Mouse (Mus musculus): Measurements from ENCODE around the gene Zfp768. TPM values are rescaled to one million over a fixed set of nuclear protein-coding genes. Genes with fewer than 3 reads are reported as not detected.

Gene Zfp768
- polyA plus RNA-seq, 1 experiment: 17.5 TPM

DNA sequence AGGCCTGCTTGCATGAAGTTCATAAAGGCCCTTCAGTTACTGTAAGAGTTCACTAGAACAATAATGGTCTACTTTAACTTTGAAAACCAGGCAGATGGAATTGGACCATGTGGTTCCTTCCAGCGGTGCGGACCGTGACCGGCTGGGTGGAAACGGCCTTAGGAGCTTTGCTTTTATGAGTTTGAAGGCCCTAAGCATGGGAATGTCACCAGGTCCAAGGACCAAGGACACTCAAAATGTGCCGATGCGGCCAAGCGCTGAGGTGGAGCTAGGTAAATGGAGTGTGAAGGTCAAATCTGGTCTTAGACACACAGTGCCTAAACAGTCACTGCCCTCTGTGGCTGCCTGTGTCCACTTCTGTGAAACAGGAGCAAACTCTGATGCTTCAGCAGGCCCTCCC is 4.0 kb downstream of the Zfp768 start:
- no peak for TF ChIP-seq MYOG (IDR thresholded peaks at IDR 0.05; ENCODE audit: control insufficient read depth, extremely low read depth, insufficient read length)
- no peak for TF ChIP-seq MAX (IDR thresholded peaks at IDR 0.05)
- TF ChIP-seq USF1 (IDR thresholded peaks at IDR 0.05; ENCODE audit: low read depth): no peak
- no peak for TF ChIP-seq CTCF (IDR thresholded peaks at IDR 0.05; ENCODE audit: control insufficient read depth, insufficient read depth, insufficient read length)
- no peak for TF ChIP-seq MYOD1 (IDR thresholded peaks at IDR 0.05; ENCODE audit: control insufficient read depth, insufficient read length, low read depth)
- TF ChIP-seq FOSL1 (IDR thresholded peaks at IDR 0.05; ENCODE audit: insufficient read depth, low read length, poor library complexity, severe bottlenecking): no peak
- no peak for TF ChIP-seq CEBPB (IDR thresholded peaks at IDR 0.05; ENCODE audit: low read depth)
- H3K36me3 ChIP-seq (ENCODE audit: control insufficient read depth, insufficient read depth): no peaks in the 10 kb centered on the region
- H3ac ChIP-seq (ENCODE audit: control insufficient read depth, insufficient read length, low read depth): no peak overlapping the region
- H3K27me3 ChIP-seq (ENCODE audit: control insufficient read depth, insufficient read depth, insufficient read length): peaks cover 9% of the 10 kb centered on the region
- H3K79me3 ChIP-seq (ENCODE audit: low read depth): peaks cover 8% of the 10 kb centered on the region
- H3K79me2 ChIP-seq (ENCODE audit: control insufficient read depth, insufficient read depth): peaks cover 12% of the 10 kb centered on the region
- H3K4me3 ChIP-seq (ENCODE audit: insufficient read depth, poor library complexity, severe bottlenecking): no peak overlapping the region

DNA sequence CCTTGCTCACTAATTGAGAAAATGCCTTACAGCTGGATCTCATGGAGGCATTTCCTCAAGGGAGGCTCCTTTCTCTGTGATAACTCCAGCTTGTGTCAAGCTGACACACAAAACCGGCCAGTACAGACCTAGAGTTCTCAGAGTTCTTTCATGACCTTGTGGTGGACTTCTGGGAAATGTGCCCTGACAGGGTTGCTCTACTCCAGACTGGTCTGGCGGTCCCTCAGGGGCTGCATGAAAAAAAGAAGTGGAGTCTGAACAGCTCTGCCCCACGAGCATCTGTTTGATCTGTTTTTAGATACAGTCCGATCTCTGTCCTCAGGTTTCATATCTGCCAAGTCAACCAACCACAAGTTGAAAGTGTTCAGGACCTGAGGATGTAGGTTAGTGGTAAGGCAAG is 7.8 kb downstream of the Zfp768 start:
- Histone ChIP-seq H3K79me3 (ENCODE audit: low read depth) (no peaks in the 10 kb centered on the region), H3K79me2 (ENCODE audit: control insufficient read depth, insufficient read depth) (no peaks in the 10 kb centered on the region), H3K36me3 (ENCODE audit: control insufficient read depth, insufficient read depth) (no peaks in the 10 kb centered on the region), H3ac (ENCODE audit: control insufficient read depth, insufficient read length, low read depth) (no peak overlapping the region), H3K27me3 (ENCODE audit: control insufficient read depth, insufficient read depth, insufficient read length) (peaks cover 38% of the 10 kb centered on the region), H3K4me3 (ENCODE audit: insufficient read depth, poor library complexity, severe bottlenecking) (no peak overlapping the region)
- no peak for TF ChIP-seq FOSL1 (IDR thresholded peaks at IDR 0.05; ENCODE audit: insufficient read depth, low read length, poor library complexity, severe bottlenecking)
- TF ChIP-seq MYOG (IDR thresholded peaks at IDR 0.05; ENCODE audit: control insufficient read depth, extremely low read depth, insufficient read length): no peak
- TF ChIP-seq MYOD1 (IDR thresholded peaks at IDR 0.05; ENCODE audit: control insufficient read depth, insufficient read length, low read depth): no peak
- TF ChIP-seq USF1 (IDR thresholded peaks at IDR 0.05; ENCODE audit: low read depth): no peak
- TF ChIP-seq MAX (IDR thresholded peaks at IDR 0.05): no peak
- TF ChIP-seq CTCF (IDR thresholded peaks at IDR 0.05; ENCODE audit: control insufficient read depth, insufficient read depth, insufficient read length): no peak
- TF ChIP-seq CEBPB (IDR thresholded peaks at IDR 0.05; ENCODE audit: low read depth): no peak

DNA sequence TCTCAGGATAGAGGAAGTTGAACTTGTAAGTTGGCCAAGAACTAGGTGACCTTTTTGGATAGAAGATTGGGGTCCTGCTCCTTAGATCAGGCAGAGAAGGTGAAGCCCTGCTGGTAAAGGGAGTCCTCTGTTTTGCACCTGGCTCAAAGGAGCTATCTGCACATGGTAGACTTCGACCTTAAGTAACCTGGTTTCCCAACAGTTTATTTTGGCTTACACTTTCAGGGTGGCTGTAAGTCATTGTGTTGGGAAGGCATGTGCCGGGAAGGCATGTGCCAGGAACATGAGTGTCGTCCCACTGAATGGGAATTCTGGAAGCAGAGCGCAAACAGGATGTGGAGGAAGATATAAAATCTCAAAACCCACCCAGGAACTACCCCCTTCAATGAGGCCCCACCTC is 9.8 kb downstream of the Zfp768 start:
- TF ChIP-seq CTCF (IDR thresholded peaks at IDR 0.05; ENCODE audit: control insufficient read depth, insufficient read depth, insufficient read length) (no peak), MAX (IDR thresholded peaks at IDR 0.05) (no peak), USF1 (IDR thresholded peaks at IDR 0.05; ENCODE audit: low read depth) (no peak), MYOD1 (IDR thresholded peaks at IDR 0.05; ENCODE audit: control insufficient read depth, insufficient read length, low read depth) (no peak), FOSL1 (IDR thresholded peaks at IDR 0.05; ENCODE audit: insufficient read depth, low read length, poor library complexity, severe bottlenecking) (no peak), MYOG (IDR thresholded peaks at IDR 0.05; ENCODE audit: control insufficient read depth, extremely low read depth, insufficient read length) (no peak), CEBPB (IDR thresholded peaks at IDR 0.05; ENCODE audit: low read depth) (no peak)
- no peaks in the 10 kb centered on the region for H3K79me3 ChIP-seq (ENCODE audit: low read depth)

DNA sequence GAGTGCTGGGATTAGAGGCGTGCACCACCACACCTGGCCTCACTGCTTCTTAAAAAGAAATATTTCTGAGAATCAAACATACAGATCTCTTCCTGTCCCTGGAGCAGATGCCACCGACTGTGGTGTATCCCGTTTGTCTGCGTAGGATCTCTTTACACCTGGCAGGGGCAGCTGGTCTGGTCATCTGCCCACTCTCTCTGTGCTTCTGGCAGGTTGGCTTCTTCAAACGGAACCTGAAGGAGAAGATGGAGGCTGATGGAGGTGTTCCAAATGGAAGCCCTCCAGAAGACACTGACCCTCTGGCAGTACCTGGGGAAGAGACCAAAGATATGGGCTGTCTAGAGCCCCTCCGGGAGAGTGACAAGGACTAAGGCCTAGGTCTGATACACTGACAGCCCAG is 12.1 kb downstream of the Zfp768 start:
- Histone ChIP-seq H3K79me2 (ENCODE audit: control insufficient read depth, insufficient read depth) (no peaks in the 10 kb centered on the region), H3K4me3 (ENCODE audit: insufficient read depth, poor library complexity, severe bottlenecking) (no peak overlapping the region), H3ac (ENCODE audit: control insufficient read depth, insufficient read length, low read depth) (no peak overlapping the region), H3K27me3 (ENCODE audit: control insufficient read depth, insufficient read depth, insufficient read length) (peaks cover 60% of the 10 kb centered on the region), H3K36me3 (ENCODE audit: control insufficient read depth, insufficient read depth) (no peaks in the 10 kb centered on the region), H3K79me3 (ENCODE audit: low read depth) (no peaks in the 10 kb centered on the region)
- no peak for TF ChIP-seq CTCF (IDR thresholded peaks at IDR 0.05; ENCODE audit: control insufficient read depth, insufficient read depth, insufficient read length)
- no peak for TF ChIP-seq MAX (IDR thresholded peaks at IDR 0.05)
- TF ChIP-seq MYOD1 (IDR thresholded peaks at IDR 0.05; ENCODE audit: control insufficient read depth, insufficient read length, low read depth): no peak
- TF ChIP-seq USF1 (IDR thresholded peaks at IDR 0.05; ENCODE audit: low read depth): no peak
- TF ChIP-seq CEBPB (IDR thresholded peaks at IDR 0.05; ENCODE audit: low read depth): no peak
- TF ChIP-seq MYOG (IDR thresholded peaks at IDR 0.05; ENCODE audit: control insufficient read depth, extremely low read depth, insufficient read length): no peak
- TF ChIP-seq FOSL1 (IDR thresholded peaks at IDR 0.05; ENCODE audit: insufficient read depth, low read length, poor library complexity, severe bottlenecking): no peak

More for the DNA sequence above, 9.8 kb downstream of the Zfp768 start:
- H3K36me3 ChIP-seq (ENCODE audit: control insufficient read depth, insufficient read depth): no peaks in the 10 kb centered on the region
- H3K4me3 ChIP-seq (ENCODE audit: insufficient read depth, poor library complexity, severe bottlenecking): no peak overlapping the region
- peaks cover 40% of the 10 kb centered on the region for H3K27me3 ChIP-seq (ENCODE audit: control insufficient read depth, insufficient read depth, insufficient read length)
- H3K79me2 ChIP-seq (ENCODE audit: control insufficient read depth, insufficient read depth): no peaks in the 10 kb centered on the region
- H3ac ChIP-seq (ENCODE audit: control insufficient read depth, insufficient read length, low read depth): no peak overlapping the region

DNA sequence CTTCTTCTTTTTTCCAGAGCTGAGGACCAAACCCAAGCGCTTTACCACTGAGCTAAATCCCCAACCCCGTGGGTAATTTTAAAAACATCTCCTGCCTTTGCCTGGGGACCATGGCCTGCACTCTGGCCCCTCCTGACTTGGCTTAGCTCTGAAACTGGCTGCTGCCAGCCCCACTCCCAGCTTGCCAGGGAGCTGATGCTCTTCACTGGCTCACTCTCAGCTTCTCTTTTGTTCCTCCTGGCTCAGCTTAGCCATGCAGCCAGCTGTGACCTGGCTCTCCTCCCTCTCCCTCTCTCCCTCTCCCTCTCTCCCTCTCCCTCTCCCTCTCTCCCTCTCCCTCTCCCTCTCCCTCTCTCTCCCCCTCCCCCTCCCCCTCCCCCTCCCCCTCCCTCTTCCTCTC is 18.7 kb downstream of the Zfp768 start:
- no peak overlapping the region for H3K4me3 ChIP-seq (ENCODE audit: insufficient read depth, poor library complexity, severe bottlenecking)
- H3K79me2 ChIP-seq (ENCODE audit: control insufficient read depth, insufficient read depth): no peaks in the 10 kb centered on the region
- peaks cover 73% of the 10 kb centered on the region for H3K27me3 ChIP-seq (ENCODE audit: control insufficient read depth, insufficient read depth, insufficient read length)
- H3ac ChIP-seq (ENCODE audit: control insufficient read depth, insufficient read length, low read depth): no peak overlapping the region
- H3K79me3 ChIP-seq (ENCODE audit: low read depth): no peaks in the 10 kb centered on the region
- TF ChIP-seq CEBPB (IDR thresholded peaks at IDR 0.05; ENCODE audit: low read depth): no peak
- TF ChIP-seq USF1 (IDR thresholded peaks at IDR 0.05; ENCODE audit: low read depth): no peak
- no peak for TF ChIP-seq MYOD1 (IDR thresholded peaks at IDR 0.05; ENCODE audit: control insufficient read depth, insufficient read length, low read depth)
- H3K36me3 ChIP-seq (ENCODE audit: control insufficient read depth, insufficient read depth): no peaks in the 10 kb centered on the region

DNA sequence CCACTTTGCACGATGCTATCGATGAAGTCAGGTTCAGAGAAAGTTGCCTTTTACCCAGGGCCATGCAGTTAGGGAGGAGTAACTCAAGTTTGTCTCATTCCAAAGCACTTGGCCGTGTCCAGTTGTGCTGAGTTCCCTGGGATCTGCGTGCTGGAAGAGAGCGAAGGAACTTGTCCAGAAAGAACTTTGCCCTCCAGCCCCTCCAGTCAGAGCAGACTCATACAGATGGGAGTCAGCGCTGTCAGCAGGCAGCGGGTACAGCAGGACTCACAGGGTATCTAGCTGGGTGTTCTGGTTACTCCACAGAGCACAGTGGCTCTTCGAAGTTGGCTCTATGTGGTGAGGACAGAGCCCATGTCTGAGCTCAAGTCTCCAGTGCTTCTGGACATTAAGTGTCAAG is 19.8 kb downstream of the Zfp768 start:
- TF ChIP-seq MAX (IDR thresholded peaks at IDR 0.05) (no peak), MYOG (IDR thresholded peaks at IDR 0.05; ENCODE audit: control insufficient read depth, extremely low read depth, insufficient read length) (no peak), CTCF (IDR thresholded peaks at IDR 0.05; ENCODE audit: control insufficient read depth, insufficient read depth, insufficient read length) (no peak), MYOD1 (IDR thresholded peaks at IDR 0.05; ENCODE audit: control insufficient read depth, insufficient read length, low read depth) (no peak), CEBPB (IDR thresholded peaks at IDR 0.05; ENCODE audit: low read depth) (no peak), FOSL1 (IDR thresholded peaks at IDR 0.05; ENCODE audit: insufficient read depth, low read length, poor library complexity, severe bottlenecking) (no peak)
- Histone ChIP-seq H3K79me2 (ENCODE audit: control insufficient read depth, insufficient read depth) (no peaks in the 10 kb centered on the region), H3K79me3 (ENCODE audit: low read depth) (no peaks in the 10 kb centered on the region), H3ac (ENCODE audit: control insufficient read depth, insufficient read length, low read depth) (no peak overlapping the region), H3K27me3 (ENCODE audit: control insufficient read depth, insufficient read depth, insufficient read length) (peaks cover 79% of the 10 kb centered on the region), H3K36me3 (ENCODE audit: control insufficient read depth, insufficient read depth) (no peaks in the 10 kb centered on the region), H3K4me3 (ENCODE audit: insufficient read depth, poor library complexity, severe bottlenecking) (no peak overlapping the region)

All from C2C12 (cell line).